Mouse (Mus musculus): ENCODE measurements around the gene Pfkl.
A peak's percentile ranks its signal among the peaks of the same experiment; 100 is the strongest.
"Not testable (repeated sequence)": the region's sequence is repeated elsewhere in the genome, so short reads cannot be mapped to it uniquely, and the experiment has no call there.

The Pfkl gene

DNA sequence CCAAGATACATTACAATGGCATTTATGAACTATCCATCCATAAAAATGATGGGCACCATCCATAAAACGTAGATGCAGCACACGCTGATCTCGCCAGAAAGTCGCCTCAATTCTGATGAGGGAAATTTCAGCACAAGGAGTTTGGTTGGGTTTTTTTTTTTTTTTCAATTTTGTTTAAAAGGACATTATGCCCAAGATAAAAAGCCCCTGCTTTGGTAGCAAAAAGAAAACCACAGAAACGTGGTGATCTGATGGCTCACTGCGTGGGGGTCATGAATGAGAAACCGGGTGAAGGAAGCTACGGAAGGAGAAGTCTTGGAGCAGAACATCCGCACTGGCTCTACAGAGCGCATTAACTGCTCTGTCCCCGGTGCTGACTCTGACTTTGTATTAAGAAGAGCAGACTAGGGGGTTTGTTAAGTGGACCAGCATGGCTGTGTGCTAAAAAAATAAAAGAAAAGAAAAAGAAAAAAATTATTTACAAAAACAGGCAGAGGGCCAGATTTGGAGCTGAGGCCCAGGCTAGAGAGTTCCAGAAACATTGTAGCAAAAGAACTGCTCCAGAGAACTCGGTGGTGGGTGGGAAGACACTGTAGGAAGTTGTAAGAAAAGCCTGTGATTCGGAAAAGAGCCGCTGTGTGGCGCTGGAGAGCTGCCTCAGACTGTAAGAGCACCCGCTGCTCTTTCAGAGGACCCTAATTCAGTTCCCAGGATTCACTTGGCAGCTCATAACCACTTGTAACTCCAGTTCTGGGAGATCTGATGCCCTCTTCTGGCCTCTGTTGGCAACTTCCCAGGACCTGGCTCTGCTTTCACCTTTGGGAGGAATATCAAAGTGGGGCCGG is 38.0 kb downstream of the Pfkl start:
- peak; percentile 63 for DNase-seq (ENCODE audit: low read depth, low spot score)

DNA sequence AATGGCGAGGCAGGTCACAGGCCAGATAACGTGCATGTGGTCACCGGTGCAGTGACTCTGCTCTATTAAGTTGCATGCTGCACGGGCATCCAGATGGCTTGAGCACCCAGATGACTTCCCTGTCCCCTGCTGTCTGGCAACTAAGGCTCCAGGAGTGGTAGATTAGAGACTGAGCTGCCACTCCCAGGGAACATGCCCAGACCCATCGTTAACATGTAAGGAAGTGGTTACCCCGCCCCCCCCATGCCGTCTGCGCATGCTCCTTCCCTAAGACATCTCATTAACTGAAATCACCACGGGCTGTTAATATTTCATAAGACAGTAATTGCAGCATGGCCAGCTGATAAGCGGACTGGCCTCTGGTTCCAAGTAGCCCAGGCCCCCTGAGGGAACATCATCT is 38.7 kb downstream of the Pfkl start:
- no peak for DNase-seq (ENCODE audit: low read depth, low spot score)

DNA sequence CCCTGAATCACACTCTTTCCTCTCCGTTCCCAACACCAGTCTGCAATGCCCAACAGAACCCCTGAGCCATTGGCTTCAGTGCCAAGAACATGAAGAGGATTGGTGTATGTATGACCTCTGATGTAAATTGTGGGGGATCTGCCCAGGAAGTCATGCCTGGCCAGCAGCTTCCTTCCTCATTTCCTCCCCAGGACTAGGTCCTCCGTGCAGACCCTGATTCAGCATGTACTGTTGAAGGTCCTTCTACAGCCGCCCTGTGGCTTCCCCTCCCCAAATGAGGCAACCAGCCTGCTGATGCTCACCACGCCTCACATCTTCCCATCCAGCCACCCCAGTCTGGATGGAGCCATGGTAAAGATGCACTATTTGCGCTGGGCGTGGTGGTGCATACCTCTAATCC is 39.4 kb downstream of the Pfkl start, which contains the start of gene Trpm2:
Trpm2 (minus strand) TSS at position 83 of the 400 bp plus-strand sequence.
- DNase-seq (ENCODE audit: low read depth, low spot score) = peak; percentile 45

DNA sequence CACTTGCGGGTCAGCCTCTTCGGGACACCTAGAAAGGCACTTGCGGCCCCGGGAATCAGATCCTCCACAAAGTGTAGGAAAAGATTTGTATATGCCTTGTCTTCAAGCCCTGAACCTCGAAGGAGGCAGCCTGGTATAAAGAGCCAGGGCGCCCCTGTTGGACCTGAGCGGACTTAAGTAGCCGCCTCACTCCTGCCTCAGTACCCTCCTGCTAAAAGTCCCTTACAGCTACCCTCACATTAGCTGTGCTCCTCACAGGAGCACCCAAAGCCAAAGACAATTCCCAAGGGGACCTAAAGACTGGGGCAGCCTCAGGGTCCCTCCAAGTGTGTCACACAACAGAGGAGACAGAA is 39.9 kb downstream of the Pfkl start:
- no peak for DNase-seq (ENCODE audit: low read depth, low spot score)

DNA sequence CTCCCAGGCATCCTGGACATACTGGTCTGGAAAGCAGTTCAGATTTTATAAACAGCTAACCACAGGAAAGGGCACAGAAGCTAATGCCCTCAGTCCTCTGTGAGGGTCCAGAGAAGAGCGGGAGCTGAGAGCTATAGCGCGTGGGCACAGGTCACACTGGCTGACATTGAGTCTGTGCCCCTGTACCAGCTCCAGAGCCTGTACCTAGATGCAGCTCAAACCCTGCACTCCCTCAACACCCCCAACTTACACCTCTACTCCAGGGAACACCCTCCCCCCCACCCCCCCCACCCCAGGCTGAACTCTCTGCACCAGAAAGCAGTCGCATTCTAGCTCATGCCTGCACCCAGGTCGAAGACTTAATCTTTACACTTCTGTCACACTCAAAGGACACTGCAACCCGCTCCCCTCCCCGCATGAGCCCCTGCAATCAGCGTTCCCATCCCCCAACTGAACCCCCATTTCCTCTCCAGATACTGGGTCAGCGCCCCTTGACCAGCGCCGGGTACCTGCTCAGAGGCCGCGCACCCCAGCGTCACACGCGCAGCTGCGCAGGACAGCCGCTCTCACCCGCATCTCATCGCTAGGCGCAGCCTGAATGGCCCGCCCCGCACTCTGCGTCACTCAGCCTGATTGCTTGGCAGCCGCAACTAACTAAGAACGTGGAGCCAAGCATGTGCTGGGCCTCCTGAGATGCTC is 40.5 kb downstream of the Pfkl start:
- peak; percentile 93 for DNase-seq (ENCODE audit: low read depth, low spot score)

DNA sequence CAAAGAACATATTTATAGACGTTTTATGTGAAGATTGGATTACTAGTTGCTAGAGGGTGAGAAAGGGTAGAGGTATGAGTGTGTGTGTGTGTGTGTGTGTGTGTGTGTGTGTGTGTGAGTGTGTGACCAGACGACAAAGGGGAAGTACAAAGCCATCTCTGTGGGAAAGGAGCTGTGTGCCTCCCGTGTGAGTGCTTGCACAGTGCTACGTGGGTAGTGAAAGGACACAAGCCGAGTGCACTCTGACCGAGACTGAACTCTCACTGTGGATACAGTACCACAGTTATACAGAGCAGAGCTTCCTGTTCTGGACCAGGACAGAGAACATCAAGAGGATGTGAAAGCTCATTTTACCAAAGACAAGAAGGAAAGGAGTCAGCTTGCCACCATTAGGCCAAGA is 45.9 kb downstream of the Pfkl start:
- peak; percentile 36 for DNase-seq (ENCODE audit: low read depth, low spot score)

DNA sequence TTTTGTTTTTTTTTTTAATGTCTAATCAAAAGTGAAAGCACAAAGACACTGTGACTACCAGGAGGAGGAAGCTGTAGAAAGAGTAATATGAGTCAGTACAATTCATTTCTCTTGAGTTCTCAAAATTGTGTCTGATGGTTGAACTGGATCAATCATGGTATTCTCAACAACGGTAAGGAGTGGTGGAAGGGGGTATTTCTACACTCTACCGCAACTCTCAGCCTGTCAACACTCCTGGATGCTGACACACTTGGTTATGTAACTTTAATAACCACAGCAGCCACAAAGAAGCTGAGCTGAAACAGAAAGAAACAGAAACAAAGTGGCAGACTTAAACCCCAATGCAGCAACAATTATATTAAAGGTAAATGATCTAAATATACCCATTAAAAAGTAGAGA is 47.2 kb downstream of the Pfkl start:
- no peak for DNase-seq (ENCODE audit: low read depth, low spot score)

DNA sequence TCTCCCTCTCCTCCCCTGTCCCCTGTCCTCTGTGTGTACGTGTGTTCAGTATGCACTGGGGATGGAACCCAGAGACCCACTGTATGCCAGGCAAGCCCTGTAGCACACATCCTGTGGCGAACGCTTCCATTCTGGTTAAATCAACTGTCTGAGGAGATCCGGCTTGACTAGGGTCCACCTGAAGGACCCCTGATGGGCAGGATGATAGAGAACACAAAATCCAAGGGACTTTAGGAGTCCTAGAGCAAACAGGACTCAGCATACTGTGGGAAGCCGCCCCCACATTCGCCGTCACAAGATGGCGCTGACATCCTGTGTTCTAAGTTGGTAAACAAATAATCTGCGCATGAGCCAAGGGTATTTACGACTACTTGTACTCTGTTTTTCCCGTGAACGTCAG is 59.4 kb downstream of the Pfkl start:
- DNase-seq (ENCODE audit: low read depth, low spot score) = not testable (repeated sequence)

DNA sequence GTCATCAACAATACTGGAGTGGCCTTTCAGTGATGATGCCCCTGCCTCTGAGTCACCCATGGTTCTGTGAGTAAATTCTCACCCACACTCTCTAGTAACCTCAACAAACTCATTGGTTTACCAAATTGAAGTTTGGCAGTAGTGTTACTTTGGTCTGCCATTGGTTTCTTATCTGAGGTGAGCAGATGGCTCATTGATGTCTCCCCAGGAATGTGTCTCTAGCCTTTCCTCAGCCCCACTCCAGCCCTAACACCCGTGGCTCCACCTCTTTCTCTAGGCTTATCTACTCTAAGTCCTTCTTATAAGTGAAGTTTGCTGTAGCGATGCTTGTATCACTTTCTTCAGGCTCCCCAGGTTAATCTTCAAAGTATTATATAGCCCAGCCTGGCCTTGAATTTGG is 70.2 kb downstream of the Pfkl start:
- peak; percentile 49 for DNase-seq (ENCODE audit: low read depth, low spot score)

Data from brain, adult 2 months (tissue).